Mouse (Mus musculus) cerebellum, adult 2 months (tissue): ENCODE data around the gene Prrg2.

Experiments used
- CTCF ChIP-seq: fragments of 200-500 bp; IDR thresholded peaks from 2 replicates; pipeline ENCODE4 v1.5.1; 2011; ENCODE audit warnings: low read depth, mild to moderate bottlenecking, control low read depth, low read length, moderate library complexity, borderline replicate concordance; ENCODE audit not compliant: insufficient read depth
- POLR2A ChIP-seq: fragments of 200-500 bp; IDR thresholded peaks from 2 replicates; pipeline ENCODE4 v1.6.1; 2011; ENCODE audit warnings: low read length, control low read depth, borderline replicate concordance; ENCODE audit not compliant: insufficient read depth

- no peak for TF ChIP-seq CTCF
- no peak for TF ChIP-seq POLR2A
Observed at GRCm38 (mm10) chr7:45100046-45100445, 37.6 kb upstream of the Prrg2 start.
